Mouse (Mus musculus): ENCODE data around the gene Il31ra.

GRCm38 (mm10) chr13:112639111-112639510 is 45.0 kb upstream of the Il31ra start:
- TF ChIP-seq EP300 (IDR thresholded peaks at IDR 0.05; ENCODE audit: low read depth) (no peak), CTCF (IDR thresholded peaks at IDR 0.05; ENCODE audit: low read depth) (no peak)

Measured in heart, postnatal 0 days (tissue).